Mouse (Mus musculus): ENCODE results near the gene Crybb3.

Crybb3 gene

DNA sequence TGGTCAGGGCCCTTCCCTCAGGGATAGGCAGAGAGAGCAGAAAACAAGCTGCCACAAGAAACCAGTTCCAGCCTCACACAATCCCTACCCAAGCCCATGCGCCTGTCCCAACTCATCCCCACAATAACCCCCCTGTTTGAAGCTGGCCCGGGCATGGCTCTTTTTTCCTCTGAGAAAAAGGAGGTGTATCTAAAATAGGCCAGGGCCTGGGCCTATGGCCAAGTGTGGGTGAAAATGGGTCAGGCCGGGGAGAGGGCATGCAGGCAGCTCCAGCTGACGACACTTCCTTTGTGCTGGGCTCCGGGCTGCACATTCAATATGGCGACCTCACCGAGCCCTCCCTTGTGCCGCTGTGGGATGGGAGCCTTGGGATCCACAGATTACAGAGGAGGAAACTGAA, 37.9 kb downstream of the Crybb3 start:
- DNase-seq, result no peak

- peak in 1 of 2 experiments; percentile 18 for DNase-seq
Observed at GRCm38 (mm10) chr5:113041567-113042071, 39.8 kb downstream of the Crybb3 start.

DNA sequence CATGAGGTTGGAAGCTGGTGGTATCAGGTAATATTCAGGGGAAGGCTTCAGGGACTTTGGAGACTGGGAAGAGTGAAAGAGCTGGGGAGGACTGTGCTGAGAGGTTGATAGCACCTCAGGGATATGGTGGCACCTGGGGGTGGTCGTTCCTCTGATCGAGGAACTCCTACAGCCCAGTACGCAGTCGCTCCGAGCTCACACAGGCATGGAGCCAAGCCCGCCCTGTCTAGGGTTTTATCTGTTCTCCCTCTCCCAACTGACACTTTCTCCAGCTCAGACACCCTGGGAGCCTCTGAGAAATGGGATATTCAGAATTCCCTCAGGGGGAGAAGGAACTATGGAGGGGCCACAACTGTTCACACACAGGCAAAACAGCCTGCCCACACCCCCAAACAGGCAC, 40.6 kb downstream of the Crybb3 start:
- DNase-seq, result no peak

- no peak for DNase-seq
Observed at GRCm38 (mm10) chr5:113038601-113039000, 42.8 kb downstream of the Crybb3 start.

GRCm38 (mm10) chr5:113035094-113036047, 46.0 kb downstream of the Crybb3 start:
- no peak for DNase-seq

DNA sequence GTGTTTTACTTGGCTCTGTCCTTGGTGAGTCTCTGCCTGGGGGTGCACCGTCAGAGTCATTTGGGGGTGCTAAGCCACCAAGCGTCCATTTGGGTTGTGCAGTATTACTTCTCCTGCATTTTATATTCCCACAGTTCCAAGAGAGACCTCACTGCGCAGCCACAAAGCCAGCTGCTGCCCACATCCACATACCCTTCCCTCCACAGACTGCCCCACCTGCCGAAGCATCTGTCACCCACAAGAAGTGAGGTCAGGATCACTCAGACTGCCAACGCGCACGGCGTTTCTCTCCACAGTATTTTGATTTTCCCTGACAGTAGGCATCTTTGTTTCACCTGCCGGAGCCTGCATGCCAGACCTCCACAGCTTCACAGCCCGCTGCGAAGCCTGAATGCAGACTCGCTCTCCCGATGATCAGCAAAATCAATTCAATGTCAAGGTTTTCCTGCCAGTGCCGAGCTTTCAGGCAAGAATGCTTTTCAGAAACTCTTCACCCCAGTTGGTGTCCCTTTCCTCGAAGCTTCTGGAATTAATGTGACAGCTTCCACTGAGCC, 50.1 kb downstream of the Crybb3 start:
- no peak for DNase-seq

DNA sequence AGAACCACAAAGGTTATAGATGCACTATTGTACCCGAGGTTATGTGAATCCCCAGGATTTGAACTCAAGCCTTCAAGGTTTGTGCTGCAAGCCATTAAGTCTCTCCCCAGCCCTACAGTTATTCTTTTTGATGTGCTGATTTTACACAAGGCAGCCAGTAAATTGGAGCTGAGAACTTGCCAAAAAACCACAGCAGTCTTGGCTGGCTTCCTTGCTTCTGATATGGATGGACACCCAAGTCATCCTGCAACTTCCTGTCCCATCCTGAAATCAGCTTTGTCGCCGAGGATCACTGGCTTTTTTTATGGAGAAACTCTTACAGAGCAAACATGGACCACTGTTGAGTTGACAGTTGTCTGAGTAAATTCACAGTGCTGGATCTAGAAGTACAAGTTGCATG, 51.3 kb downstream of the Crybb3 start:
- no peak for DNase-seq

GRCm38 (mm10) chr5:113026706-113027105, 54.7 kb downstream of the Crybb3 start:
- no peak for DNase-seq
